Mouse (Mus musculus) liver, adult 2 months (tissue): Measurements from ENCODE around the gene Samd11. TPM values are rescaled to one million over a fixed set of nuclear protein-coding genes. Genes with fewer than 3 reads are reported as not detected.
A peak's percentile ranks its signal among the peaks of the same experiment; 100 is the strongest.

Experiments used
- DNase-seq: peaks from one replicate; pipeline ENCODE4 v3.0.0-alpha.2; 2011; ENCODE audit warnings: low read depth, low spot score; ENCODE audit errors: extremely low read depth
- H3K27ac ChIP-seq: fragments of 200-500 bp; replicated peaks from 2 replicates; pipeline ENCODE4 v1.5.1; 2012; ENCODE audit warnings: low read depth, mild to moderate bottlenecking, control low read depth, inconsistent platforms, low read length; ENCODE audit not compliant: insufficient read depth
- H3K27me3 ChIP-seq: fragments of 200-500 bp; 2 replicates; pipeline ENCODE4 v1.6.1; 2012; ENCODE audit warnings: mild to moderate bottlenecking, moderate library complexity, low read length, inconsistent platforms; ENCODE audit not compliant: control insufficient read depth, insufficient read depth
- H3K36me3 ChIP-seq: fragments of 200-500 bp; 2 replicates; pipeline ENCODE4 v1.6.1; 2012; ENCODE audit warnings: low read length, inconsistent platforms; ENCODE audit not compliant: control insufficient read depth, insufficient read depth
- H3K4me1 ChIP-seq: fragments of 200-500 bp; 2 replicates; pipeline ENCODE4 v1.6.1; 2011; ENCODE audit warnings: low read length; ENCODE audit not compliant: control insufficient read depth, insufficient read depth
- H3K4me3 ChIP-seq: fragments of 200-500 bp; 2 replicates; pipeline ENCODE4 v1.5.1; 2011; ENCODE audit warnings: low read depth, mild to moderate bottlenecking, control low read depth, low read length, moderate library complexity; ENCODE audit not compliant: insufficient read depth
- H3K79me2 ChIP-seq: fragments of 200-500 bp; 2 replicates; pipeline ENCODE4 v1.6.1; 2012; ENCODE audit warnings: inconsistent platforms, mild to moderate bottlenecking, low read length, moderate library complexity; ENCODE audit not compliant: control insufficient read depth, insufficient read depth
- H3K9ac ChIP-seq: fragments of 200-500 bp; 2 replicates; pipeline ENCODE4 v1.6.1; 2012; ENCODE audit warnings: low read depth, mild to moderate bottlenecking, control low read depth, inconsistent platforms, low read length
- CTCF ChIP-seq: fragments of 200-500 bp; IDR thresholded peaks from 2 replicates; pipeline ENCODE4 v1.5.1; 2011; ENCODE audit warnings: low read depth, low read length, control low read depth
- POLR2A ChIP-seq: fragments of 200-500 bp; IDR thresholded peaks from 2 replicates; pipeline ENCODE4 v1.6.1; 2011; ENCODE audit warnings: low read length, control low read depth; ENCODE audit not compliant: insufficient read depth; ENCODE audit errors: extremely low read depth
- WGBS: fragments of 180-500 bp; shearing (Covaris S2); methylation state at CpG from one replicate; pipeline ENCODE4 v1.1.7; 2018; 5-methylcytosine and 5-hydroxymethylcytosine counted together
- polyA plus RNA-seq: library from polyadenylated mRNA; depleted of rRNA; stranded (reverse); fragments of >200 nt; gene quantifications from 2 replicates; pipeline ENCODE4 v1.2.3, GENCODE M21; 2012; rRNA removed
- total RNA-seq: library from RNA; depleted of rRNA; stranded (reverse); fragments of >200 nt; gene quantifications from 2 replicates; pipeline ENCODE4 v1.2.3, GENCODE M21; 2014; rRNA removed

The Samd11 gene
- total and polyA plus RNA-seq, 2 experiments = under 0.01 to 0.04 TPM

GRCm38 (mm10) chr4:156200623-156201475 lies 54.6 kb downstream of the Samd11 start, which contains the start of gene Isg15:
Isg15 (minus strand) TSS chr4:156200818.
- Histone ChIP-seq H3K4me3 (peak within 1 kb of the TSS; percentile 60), H3K79me2 (peaks cover 11% of the 10 kb centered on the region; the same call in 1 of the 2 replicates), H3K36me3 (no peaks in the 10 kb centered on the region), H3K9ac (peak within 1 kb of the TSS; percentile 65), H3K27me3 (no peaks in the 10 kb centered on the region), H3K27ac (peak within 1 kb of the TSS; percentile 50), H3K4me1 (peaks cover 23% of the 10 kb centered on the region)
- WGBS = 35% methylated on average over 10 of the region's 10 CpGs
- TF ChIP-seq CTCF = no peak
- no peak for TF ChIP-seq POLR2A
- DNase-seq = peak; percentile 77

DNA sequence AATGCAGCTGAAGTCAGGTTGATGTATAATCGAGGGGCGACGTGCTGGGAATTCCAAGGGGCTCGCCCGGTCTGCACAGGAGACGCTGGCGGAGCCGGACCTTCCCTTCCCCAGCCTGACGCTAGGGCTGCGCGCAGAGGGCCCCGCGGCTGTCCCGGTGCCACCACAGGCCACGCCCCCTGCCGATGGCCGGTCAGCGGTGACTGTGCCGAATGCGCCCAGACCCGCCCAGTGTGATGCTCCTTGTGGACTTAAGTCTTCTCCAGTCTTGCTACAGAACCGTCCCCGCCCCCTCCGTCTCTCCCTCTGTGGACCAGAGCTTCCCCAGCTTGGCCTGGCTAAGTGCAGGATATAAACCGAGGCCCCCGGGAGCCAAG lies 57.6 kb downstream of the Samd11 start:
- H3K36me3 ChIP-seq = no peaks in the 10 kb centered on the region
- peaks cover 12% of the 10 kb centered on the region; the same call in 1 of the 2 replicates for H3K4me1 ChIP-seq
- H3K9ac ChIP-seq = peak overlapping the region; percentile 84
- no peaks in the 10 kb centered on the region for H3K27me3 ChIP-seq
- 0% methylated on average over 25 of the region's 26 CpGs for WGBS
- H3K79me2 ChIP-seq = 0 out of 2 replicates have a peak, but pooled peaks cover 6% of the 10 kb centered on the region
- peak overlapping the region; percentile 90 for H3K27ac ChIP-seq
- H3K4me3 ChIP-seq = peak overlapping the region; percentile 76
- peak; percentile 81 for DNase-seq
- TF ChIP-seq CTCF = 0 out of 2 replicates have a peak, but pooled peaks have one; percentile 13
- 0 out of 2 replicates have a peak, but pooled peaks have one; percentile 18 for TF ChIP-seq POLR2A

- H3K27ac ChIP-seq = peak within 1 kb of the TSS; percentile 90
- H3K79me2 ChIP-seq = 0 out of 2 replicates have a peak, but pooled peaks cover 6% of the 10 kb centered on the region
- H3K4me3 ChIP-seq = peak within 1 kb of the TSS; percentile 91
- H3K9ac ChIP-seq = peak within 1 kb of the TSS; percentile 96
- WGBS = 1% methylated on average over 50 of the region's 88 CpGs
- H3K4me1 ChIP-seq = peaks cover 8% of the 10 kb centered on the region; the same call in 1 of the 2 replicates
- TF ChIP-seq POLR2A (peak; percentile 78), CTCF (no peak)
- DNase-seq = peak; percentile 22
- no peaks in the 10 kb centered on the region for H3K27me3 ChIP-seq
- no peaks in the 10 kb centered on the region for H3K36me3 ChIP-seq
These were observed 58.2 kb downstream of the Samd11 start, which contains the start of gene Agrn for GRCm38 (mm10) chr4:156197131-156197828. Agrn (minus strand) TSS chr4:156197488.

Other genes with a start within 250 kb of the Samd11 start
- 0.65 and 0.67 TPM in 2 replicates for gene Tnfrsf4, start 241.8 kb downstream of the Samd11 start, total RNA-seq
- gene Tnfrsf4, start 241.8 kb downstream of the Samd11 start, polyA plus RNA-seq = 0.83 and 2.5 TPM in 2 replicates
- gene Tnfrsf18, start 229.5 kb downstream of the Samd11 start, total RNA-seq = 0.94 TPM in 1 of 2 replicates, not detected in the other
- gene Tnfrsf18, start 229.5 kb downstream of the Samd11 start, polyA plus RNA-seq = 0.41 and 0.81 TPM in 2 replicates
- 0.37 TPM in 1 of 2 replicates, not detected in the other for gene Ttll10, start 196.2 kb downstream of the Samd11 start, total RNA-seq
- 0.11 and 0.12 TPM in 2 replicates for gene Ttll10, start 196.2 kb downstream of the Samd11 start, polyA plus RNA-seq
- gene 9430015G10Rik, start 145.7 kb downstream of the Samd11 start, total RNA-seq = 3.8 and 4.5 TPM in 2 replicates
- gene 9430015G10Rik, start 145.7 kb downstream of the Samd11 start, polyA plus RNA-seq = 3.7 and 9.1 TPM in 2 replicates
- not detected in 2 replicates for gene Rnf223, start 125.1 kb downstream of the Samd11 start, total RNA-seq
- gene Rnf223, start 125.1 kb downstream of the Samd11 start, polyA plus RNA-seq = 0.17 TPM in 1 of 2 replicates, not detected in the other
- 10.4 and 13.8 TPM in 2 replicates for gene Agrn, start 58.2 kb downstream of the Samd11 start, total RNA-seq
- 20.5 and 33.2 TPM in 2 replicates for gene Agrn, start 58.2 kb downstream of the Samd11 start, polyA plus RNA-seq
- 14.2 and 20.7 TPM in 2 replicates for gene Isg15, start 54.8 kb downstream of the Samd11 start, total RNA-seq
- 26.8 and 44.3 TPM in 2 replicates for gene Isg15, start 54.8 kb downstream of the Samd11 start, polyA plus RNA-seq
- 2.5 and 3.0 TPM in 2 replicates for gene AW011738, start 52.4 kb downstream of the Samd11 start, total RNA-seq
- 1.7 and 3.7 TPM in 2 replicates for gene AW011738, start 52.4 kb downstream of the Samd11 start, polyA plus RNA-seq
- gene Perm1, start 39.8 kb downstream of the Samd11 start, total RNA-seq = 0.07 and 0.09 TPM in 2 replicates
- gene Perm1, start 39.8 kb downstream of the Samd11 start, polyA plus RNA-seq = 0.04 TPM in 1 of 2 replicates, not detected in the other
- gene Plekhn1, start 20.8 kb downstream of the Samd11 start, total RNA-seq = 6.9 TPM in 2 replicates
- gene Plekhn1, start 20.8 kb downstream of the Samd11 start, polyA plus RNA-seq = 12.1 and 18.5 TPM in 2 replicates
- gene Noc2l, start 19.6 kb downstream of the Samd11 start, total RNA-seq = 16.4 and 17.8 TPM in 2 replicates
- gene Noc2l, start 19.6 kb downstream of the Samd11 start, polyA plus RNA-seq = 28.5 and 35.8 TPM in 2 replicates
- not detected in 2 replicates for gene Vmn2r-ps159, start 75.4 kb upstream of the Samd11 start, total RNA-seq
- not detected in 2 replicates for gene Vmn2r-ps159, start 75.4 kb upstream of the Samd11 start, polyA plus RNA-seq